Mouse (Mus musculus) urinary bladder, adult 18-20 months (tissue): ENCODE data around the gene Mgrn1.

Experiments
- DNase-seq, 2 experiments: peaks; one replicate each; pipeline ENCODE4 v3.0.0; 2022; ENCODE audit warnings: low spot score in 2 of 2, mixed read lengths in 2 of 2

Gene Mgrn1

DNA sequence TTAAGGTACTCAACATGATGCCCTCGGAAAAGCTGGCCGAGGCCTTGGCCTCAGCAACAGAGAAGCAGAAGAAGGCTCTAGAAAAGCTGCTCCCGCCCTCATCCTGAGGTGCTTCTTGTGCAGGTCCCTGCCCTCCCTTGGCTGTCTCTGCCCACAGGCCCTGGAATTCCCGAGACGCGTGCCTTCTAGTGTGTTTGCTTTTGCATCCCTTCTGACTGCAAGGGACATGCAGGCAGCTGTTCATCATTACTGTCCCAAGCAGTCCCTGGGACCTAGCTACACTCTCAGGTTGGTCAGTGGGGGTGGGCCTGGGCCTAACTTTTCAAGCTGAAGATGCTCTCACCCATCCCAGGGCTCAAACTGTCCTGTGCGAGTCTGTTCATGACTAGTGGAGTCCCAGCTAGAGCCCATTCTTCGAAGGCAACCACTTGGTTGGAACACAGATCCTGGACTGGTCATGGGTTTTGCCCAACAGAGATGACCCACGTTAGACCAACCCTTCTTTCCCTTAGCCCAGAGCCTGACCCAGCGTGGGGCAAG is 54.3 kb downstream of the Mgrn1 start:
- no peak for DNase-seq

DNA sequence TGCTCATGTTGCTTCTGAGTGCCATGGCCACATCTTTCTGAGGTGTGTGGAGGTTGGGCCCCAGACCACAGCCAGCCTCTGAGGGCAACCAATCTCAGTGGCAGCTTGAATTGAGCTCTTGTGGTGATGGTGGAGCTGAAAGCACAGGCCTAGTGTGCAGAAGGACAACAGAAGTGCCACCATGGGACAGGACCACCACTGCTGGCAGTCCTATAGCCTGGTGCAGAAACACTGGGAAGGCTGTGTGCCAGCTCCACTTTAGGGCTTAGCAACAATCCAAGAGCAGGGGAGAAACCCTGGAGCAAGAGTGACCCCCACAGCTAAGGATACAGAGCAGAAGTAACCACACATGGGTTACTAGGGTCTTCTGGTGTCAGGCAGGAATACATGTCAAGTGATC is 55.0 kb downstream of the Mgrn1 start:
- DNase-seq: no peak

DNA sequence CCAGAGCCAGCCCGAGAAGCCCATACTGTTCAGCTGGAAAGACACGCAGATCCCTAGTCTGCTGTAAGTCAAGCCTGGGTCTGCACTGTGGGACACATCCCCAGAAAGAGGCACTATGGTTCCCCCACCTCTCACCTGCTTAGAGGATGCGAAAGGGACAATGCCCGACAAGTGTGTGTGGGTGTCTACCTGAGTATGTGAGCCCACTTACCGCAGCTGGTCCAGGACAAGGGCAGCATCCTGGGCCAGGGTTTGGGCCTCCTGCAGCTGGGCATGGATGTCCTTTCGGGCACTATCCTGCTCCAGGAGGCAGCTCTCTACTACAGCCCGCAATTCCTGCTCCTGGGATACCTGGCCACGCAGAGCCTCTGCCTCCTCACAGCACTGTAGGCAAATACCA is 56.8 kb downstream of the Mgrn1 start:
- no peak for DNase-seq

DNA sequence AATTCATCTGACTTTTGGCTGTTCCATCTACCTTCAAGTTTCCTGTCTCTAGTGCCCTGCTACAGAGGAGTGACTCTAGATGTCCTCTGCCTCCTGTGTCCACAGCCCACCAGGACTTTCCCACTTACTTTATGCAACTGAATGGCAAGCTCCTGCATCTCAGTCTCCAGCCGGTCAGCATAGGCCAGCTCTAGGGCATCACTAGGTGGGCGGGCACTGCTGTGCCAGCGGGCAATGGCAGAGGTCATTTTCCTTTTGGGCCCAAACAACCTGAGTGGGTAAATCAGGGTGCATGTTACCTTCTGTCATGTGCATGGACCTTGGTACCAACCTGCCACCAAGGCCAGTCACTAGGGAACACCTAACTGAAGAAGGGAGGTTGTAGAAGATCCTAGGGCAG is 57.4 kb downstream of the Mgrn1 start:
- no peak for DNase-seq

DNA sequence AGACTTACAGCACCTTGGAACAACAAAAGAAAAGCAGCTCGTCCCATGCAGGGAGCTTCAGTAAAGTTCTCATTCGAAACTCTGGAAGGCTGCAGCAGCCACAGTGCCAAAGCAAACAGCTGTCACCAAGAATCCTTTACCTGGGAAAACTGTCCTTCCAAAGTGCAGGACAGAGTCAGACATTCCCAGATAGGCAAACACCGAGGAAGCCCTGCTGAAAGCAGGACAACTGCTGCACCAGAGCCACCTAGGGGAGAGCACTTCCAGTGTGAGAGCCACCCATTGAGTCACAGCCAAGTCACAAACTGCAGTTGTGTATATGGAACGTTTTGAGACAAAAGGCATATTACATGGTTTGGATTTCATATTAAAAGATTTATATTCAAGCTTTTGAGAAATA is 59.4 kb downstream of the Mgrn1 start:
- no peak for DNase-seq

DNA sequence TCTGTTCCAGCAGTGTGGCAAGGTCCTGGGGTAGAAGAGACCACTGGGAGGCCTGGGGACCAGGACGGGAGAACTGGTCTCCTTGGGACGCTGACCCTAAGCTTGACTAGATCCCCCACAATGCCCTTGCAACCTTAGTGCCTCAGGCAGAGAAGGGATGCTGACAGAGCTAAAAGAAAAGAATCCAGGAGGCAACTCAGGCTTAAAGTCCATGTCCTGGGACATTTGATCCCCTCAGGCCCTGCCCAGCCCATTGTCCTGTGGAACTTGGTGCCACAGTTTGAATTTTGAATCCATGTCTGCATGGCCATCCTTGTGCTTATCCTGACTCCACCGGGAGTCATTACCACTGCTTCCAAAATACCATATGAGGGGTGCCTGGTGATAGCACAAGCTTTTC is 60.1 kb downstream of the Mgrn1 start:
- DNase-seq: no peak

DNA sequence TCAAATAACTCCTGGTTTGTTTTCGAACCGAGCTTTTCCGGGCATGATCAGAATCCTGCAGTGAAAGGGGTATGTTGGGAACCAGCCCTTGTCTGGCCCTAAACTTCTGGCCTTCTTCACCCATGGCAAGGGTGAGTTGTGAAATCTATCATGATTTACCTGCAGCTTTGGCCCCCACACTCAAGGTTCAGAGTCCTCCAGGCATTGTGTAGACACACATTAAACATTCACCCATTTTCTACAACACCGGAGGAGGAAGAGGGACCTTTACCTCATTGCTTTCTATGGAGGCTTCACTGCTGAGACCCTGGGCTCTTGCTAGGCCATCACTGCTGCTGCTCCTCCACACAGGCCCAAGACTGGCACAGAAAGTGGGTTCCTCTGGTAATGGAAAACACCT is 61.3 kb downstream of the Mgrn1 start:
- DNase-seq: no peak

DNA sequence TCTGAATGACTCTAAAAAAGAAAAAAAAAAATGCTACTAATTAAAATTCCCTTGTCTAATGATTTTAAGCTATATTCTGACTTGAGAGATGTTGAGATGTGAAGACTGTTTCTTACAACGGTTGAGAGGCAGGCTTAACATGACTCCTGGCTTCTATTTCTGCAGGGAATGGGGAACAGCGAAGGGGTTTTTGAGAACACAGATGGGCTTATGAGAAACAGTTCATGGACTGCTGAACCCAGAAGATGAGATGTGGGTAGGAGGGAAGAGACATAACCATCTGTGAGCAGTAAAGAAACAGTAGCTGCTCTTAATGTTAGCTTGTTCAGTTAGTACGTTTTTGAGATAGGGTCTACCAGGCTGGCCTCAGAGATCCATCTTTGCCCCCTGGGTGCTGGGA is 70.6 kb downstream of the Mgrn1 start:
- no peak for DNase-seq

DNA sequence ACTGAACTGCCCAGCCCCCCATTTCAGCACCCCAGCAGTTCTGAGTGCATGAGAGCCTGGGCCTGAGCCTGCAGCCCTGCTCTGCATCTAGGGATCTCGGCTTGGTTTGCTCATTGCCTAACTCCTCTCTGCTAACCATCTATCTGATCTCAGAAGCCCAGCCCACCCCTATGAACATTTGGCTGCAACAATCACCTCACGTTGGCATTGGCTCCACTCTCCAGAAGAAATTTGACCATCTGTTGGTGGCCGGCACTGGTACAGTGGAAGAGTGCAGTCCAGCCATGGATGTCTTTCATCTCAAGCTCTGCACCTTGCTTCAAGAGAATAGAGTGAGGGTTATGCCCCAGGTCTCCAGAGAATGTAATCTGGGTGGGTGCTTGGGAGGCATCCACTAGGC is 71.4 kb downstream of the Mgrn1 start:
- DNase-seq: no peak

DNA sequence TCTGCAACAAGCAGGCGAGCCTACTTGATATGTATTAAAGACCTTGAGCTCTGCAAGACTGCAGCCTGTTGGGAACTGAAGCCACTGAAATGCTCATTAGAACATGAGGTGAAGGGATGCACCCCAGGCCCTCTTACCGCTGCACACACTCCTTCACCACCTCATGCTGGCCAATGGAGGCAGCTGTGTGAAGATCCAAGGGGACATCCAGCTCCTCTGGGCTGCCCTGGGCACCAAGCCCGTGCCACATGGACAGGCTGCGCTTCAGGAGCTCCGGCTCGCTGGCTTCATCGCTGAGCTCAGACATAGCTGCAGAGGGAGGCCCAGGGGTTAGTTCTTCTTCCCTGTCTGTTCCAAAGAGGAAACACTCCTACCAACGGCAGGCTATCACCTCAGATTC is 74.2 kb downstream of the Mgrn1 start:
- no peak for DNase-seq

DNA sequence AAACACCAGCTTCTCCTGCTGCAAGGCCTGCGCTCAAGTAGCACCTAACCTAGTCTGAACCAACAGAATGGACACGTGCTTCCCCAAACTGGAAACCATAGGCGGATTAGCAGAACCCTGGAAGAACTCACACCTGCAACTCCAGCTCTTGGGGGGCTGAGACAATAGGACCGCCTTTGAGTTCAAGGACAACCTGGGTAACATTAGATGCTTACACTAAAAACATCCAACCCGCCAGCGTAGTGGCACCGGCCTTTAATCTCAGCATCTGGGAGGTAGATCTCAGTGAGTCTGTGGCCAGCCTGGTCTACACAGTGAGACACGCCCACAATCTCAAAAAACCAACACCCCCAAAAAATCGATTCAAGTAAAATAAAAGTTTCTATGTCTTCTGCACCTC is 77.3 kb downstream of the Mgrn1 start:
- DNase-seq: no peak

DNA sequence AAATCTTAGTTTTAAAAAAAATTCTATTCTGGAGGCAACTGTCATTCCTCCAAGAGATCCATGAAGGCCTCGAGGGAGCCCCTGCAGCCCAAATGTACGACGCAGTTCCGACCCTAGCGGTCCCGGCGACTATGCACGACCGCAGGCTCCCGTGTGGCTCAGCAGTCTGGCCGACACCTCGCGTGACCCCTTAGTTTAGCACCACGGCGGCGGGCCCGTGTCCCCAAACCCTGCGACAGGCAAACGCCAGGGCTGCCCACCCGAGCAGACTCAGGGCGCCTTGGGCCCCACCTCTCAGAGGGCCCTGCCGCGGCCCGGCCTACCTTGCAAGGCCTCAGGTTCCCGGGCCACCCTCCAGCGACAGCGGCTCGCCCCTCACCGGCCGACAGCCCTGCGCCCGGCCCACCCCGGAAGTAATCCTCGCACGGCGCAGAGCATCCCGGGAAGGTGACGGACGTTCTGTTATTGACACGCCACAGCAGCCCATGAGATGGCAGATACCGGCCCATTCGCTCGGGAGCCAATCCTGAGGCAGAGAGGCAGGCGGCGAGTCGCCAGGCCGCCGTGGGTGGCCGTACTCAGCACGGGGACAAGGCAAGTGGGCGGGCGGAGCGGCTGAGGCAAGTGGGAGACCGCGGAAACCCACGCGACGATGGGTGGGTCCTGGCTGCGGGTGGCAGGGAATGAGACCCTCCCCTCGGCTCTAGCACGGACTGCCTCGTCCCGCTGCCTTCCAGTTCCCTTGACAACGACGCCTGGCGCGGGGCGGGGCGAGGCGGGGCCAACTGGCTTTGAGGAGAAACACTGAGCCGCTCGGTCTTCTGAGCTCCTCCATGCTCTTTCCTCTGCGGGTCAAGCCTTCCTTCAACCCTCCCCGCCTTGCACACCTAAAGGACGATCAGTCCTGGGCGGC is 78.0 kb downstream of the Mgrn1 start, which contains the start of gene Anks3:
Anks3 (minus strand) TSS at position 409 of the 913 bp plus-strand sequence.
- DNase-seq: peak; percentile 97

DNA sequence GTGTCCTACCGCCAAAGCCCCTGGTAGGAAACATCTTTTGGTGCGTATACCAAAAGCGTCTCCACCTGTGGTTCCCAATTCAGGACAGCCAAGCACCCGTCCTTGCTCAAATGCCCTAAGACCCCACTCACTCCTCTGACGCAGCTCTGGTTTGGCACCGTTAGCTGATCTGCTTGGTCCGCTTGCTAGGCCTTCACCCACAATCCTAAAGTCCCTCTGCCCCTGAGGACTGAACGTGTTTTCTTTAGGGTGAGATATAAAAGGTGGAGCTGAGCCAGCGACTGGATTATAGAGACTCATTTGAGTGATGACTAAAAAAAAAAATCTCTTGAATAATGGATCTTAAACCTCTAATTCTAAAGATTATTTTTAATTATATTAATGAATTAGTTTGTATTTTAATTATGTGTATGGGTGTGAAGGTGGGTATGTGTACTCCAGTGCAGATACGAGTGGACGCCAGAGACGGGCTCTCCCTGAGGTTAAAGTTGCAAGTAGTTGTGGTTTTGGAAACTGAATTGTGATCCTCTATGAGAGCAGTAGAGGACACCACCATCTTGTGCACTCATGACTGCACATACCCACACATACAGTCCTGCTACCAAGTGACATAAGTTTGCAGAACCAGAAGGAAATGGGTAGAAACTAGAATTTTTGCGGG is 78.8 kb downstream of the Mgrn1 start:
- DNase-seq: no peak

DNA sequence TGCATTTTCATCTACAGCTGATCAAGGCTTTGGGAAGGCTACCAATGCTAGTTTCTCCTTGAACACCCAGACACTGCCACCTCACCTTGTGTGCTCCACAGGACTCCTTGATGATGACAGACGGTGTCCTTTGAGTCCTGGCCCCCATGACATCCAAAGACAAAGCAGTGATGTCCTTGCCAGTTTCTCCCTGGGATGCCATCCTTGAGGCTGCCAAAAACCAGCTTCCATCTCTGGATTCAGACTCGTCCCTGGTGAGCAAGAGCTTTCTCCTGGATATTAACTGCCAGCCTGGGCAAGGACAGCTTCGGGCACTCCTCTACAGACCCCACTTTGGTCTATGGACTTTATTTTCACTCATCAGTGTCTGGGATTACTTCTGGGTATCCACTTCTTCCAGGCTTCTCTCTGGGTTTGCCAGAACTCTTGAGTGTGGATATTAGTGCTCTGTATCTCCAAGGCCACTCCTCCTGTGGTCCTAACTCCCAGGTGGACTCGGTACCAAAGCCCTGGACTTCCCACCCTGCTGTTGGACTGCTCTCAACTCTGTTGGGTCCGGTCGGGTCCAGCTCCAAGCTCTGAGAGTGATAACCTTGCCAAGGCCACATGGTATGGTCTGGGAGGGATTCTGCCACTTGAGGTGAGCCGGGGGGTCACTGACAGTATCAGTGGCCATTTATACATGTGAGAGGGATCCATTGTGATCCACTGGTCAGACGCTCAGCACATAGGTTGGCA is 79.5 kb downstream of the Mgrn1 start:
- no peak for DNase-seq

DNA sequence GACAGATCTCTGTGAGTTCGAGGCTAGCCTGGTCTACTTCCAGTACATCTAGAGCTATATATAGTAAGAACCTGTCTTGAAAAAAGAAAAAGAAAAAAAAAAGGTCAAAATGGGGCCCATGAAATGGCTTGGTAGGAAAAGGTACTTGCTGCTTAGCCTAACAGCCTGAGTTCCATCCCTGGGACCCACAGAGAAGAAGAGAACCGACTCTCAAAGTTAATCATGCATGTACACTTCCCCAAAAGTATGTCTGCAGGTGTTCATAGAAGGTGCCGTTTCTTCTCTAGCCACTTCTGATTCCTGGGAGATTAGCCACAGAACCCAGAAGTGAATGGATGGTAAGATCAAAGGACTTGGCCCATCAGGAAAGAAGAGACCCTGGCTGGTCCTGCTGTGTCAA is 82.4 kb downstream of the Mgrn1 start:
- no peak for DNase-seq

DNA sequence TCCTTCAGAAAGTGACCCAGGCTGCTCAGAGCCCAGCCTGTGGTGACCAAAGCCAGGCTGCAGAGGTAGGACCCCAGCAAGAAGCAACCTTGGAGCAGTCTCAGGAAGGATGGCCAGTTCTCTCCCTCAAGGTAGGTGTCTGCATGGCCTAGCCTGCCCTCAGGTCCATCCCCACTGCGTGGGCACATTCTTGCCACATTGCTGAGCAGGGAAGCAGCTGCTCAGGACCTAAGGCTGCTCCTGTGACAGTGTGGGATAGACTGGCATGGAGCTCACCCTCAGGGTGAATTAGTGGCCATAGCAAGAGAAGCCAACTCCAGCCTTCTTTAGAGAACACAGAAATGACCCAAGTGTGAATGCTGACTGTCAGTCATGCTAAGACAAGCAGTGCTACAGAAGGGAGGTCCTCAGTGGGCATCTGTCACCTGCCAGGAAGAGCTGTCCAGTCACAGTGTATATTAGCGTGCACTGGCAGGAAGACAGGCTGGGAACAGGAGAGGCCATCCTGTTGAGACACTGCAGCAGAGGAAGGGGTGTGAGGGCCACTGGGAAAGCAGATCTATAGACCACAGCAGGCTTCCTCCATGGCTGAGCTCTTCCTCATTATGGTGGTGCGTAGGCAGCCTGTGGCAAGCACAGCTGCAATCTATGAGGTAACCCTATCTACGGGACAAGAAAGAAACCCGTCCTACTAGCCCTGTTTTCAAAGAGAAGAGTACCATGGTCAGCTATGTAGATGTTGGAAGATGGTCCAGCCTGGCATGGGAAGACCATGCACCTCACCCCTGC is 83.2 kb downstream of the Mgrn1 start:
- DNase-seq: no peak

DNA sequence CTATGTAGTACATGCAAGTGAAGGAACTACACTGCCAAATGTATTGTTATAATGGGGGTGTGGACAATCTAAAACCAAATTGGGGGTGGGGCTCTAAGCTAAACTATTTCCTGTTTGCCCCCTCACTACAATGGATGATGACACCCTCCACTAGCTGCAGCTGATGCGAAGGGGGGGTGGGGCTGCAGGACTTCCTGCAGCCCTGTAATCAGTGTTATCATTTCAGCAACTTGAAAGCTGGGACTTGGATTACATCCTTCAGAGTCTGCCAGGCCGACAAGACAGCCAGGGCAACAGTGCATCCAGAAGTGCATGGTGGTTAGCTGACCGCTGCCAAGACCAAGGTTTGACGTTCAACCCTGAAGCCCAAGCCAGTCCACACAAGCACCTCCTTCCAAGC is 85.6 kb downstream of the Mgrn1 start:
- no peak for DNase-seq

DNA sequence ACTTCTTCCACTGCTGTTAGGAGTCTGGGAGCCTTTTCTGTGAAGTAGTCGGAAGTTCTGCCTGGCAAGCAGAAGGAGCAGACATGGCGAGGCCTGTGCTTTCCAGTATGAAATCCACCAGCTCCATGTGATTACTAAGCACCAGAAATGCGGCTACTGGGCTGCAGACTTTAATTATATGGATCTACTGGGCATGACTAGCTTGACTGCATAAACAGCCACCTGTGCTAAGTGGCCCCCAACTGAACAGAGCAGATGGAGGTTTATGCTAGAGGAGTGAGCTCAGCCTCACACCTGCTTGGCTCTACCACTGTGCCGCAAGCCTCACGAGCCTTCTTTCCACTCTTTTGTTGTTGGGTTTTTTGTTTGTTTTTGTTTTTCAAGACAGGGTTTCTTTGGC is 88.5 kb downstream of the Mgrn1 start:
- no peak for DNase-seq

DNA sequence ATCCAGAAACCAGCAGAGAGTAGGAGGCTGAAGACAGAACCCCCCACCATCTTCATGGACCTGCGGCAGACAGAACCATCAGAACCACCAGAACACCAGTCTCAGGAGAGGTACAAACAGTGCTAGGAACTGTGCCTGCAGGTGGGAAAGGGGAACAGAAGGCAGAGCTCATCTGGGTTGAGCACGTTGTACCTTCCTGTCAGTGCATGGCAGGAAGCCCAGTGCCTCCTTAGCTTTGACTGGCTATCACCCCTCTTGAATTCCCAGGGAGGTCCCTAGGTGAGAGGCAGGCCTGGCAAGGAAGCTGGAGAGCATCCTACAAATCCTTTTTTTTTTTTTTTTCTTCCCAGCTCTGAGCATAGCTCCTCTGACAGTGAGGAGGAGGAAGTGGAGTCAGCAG is 90.1 kb downstream of the Mgrn1 start:
- DNase-seq: no peak

DNA sequence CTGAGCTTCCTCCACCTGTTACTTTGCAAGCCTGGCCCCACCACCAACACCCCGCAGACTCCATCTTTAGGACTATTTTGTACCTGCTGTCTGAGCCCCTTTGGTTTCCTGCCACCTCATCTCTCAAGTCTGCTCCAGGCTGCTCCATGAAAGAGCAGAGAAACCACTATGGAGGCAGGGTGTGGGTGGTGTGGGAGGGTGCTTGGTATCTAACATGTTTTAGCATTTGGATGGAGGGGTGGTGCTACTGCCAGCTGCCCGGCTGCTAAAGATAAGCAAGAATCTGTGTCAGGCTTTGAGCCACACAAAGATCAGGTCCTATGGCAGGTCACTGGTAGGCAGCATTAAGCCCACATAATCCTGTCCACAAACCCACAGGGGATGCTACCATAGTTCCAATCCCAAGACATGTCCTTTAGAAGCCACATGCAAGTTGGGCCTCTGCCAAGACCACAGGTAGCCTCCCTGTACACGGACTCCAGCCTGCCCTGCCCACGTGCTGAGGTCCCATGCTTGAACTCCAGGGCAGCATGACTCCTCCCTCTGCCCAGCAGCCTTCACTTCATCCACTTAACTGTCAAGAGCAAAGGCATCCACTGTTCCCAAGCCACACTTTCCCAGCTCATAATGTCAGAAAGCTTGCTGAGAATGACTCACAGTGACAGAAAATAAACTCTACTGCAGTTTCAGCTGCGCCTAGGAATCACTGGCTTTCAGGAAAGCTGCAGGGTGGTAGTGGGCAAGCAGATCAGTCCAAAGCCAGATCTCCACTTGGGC is 92.4 kb downstream of the Mgrn1 start:
- DNase-seq: no peak
